Mouse (Mus musculus) lung, adult 2 months (tissue): Measurements from ENCODE around the gene Mrpl2.

Experiments used
- CTCF ChIP-seq: fragments of 200-500 bp; IDR thresholded peaks from 2 replicates; pipeline ENCODE4 v1.5.1; 2011; ENCODE audit warnings: mild to moderate bottlenecking, low read length, control low read depth; ENCODE audit not compliant: insufficient read depth
- POLR2A ChIP-seq: fragments of 200-500 bp; IDR thresholded peaks from 2 replicates; pipeline ENCODE4 v1.6.1; 2011; ENCODE audit warnings: low read depth, mild to moderate bottlenecking, control low read depth, low read length, borderline replicate concordance; ENCODE audit errors: extremely low read depth

GRCm38 (mm10) chr17:46609721-46610514 is 36.1 kb upstream of the Mrpl2 start:
- TF ChIP-seq CTCF: no peak
- peak; percentile 56; the same call in 1 of the 2 replicates for TF ChIP-seq POLR2A
